Mouse (Mus musculus): ENCODE measurements around the gene Ppib.

Gene Ppib

DNA sequence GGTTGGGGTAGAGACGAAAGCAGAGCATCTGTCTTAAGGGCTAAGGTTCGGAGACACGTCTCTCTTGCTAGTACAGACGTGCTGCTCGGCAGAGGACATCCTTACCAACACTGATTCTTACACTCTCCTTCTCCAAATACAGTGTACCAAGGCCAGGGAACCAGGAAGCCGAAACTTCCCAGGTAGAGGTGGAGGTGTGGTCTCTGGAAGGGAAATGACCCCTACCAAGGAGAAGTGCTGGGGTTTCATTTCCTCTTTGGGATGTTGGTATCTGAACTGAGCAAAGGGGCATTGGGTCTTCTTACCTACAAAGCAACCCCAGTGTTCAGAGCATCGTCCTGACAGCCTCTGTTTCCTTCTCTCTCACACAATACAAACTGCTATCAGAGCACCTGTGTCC is 12.7 kb downstream of the Ppib start:
- no peak for DNase-seq (ENCODE audit: low read depth in 2 of 2, low spot score in 2 of 2)

DNA sequence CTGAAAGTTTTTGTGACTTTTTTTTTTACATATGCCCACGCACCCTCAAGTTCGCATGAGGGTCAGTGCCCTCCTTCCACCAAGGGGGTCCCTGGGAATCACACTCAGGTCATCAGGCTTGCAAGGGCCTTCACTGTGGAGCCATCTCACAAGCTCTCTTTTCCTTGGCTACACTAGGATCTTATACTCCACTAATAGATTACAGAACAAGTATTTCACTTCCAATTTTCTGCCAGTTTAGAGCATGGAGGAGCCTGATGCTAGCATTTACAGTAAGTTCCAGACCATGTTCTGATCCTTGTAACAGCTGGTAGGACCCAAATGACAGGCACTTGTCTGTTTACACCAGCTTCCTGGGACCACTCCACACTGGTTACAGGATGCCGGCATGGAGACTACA is 18.1 kb downstream of the Ppib start:
- DNase-seq (ENCODE audit: low read depth in 2 of 2, low spot score in 2 of 2) = no peak

DNA sequence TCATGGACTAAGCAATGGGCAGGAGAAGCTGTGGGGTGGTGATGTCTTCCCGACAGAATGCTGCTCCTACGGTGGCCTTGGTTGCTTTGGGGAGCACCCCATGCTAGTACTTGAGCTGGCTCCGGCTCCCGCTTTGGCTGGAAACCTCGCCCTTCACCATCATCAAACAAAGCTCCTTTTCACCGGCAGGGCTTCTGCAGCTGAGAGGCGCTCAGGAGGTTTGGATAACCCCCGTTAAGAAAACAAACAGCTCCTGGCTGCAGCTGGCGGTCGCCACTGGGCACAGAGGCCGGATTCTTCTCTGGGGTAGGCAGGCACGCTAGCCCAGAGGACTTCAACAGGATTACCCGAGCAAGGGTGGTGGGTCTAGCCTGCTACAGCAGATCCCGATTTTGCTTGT is 18.5 kb downstream of the Ppib start:
- no peak for DNase-seq (ENCODE audit: low read depth in 2 of 2, low spot score in 2 of 2)

DNA sequence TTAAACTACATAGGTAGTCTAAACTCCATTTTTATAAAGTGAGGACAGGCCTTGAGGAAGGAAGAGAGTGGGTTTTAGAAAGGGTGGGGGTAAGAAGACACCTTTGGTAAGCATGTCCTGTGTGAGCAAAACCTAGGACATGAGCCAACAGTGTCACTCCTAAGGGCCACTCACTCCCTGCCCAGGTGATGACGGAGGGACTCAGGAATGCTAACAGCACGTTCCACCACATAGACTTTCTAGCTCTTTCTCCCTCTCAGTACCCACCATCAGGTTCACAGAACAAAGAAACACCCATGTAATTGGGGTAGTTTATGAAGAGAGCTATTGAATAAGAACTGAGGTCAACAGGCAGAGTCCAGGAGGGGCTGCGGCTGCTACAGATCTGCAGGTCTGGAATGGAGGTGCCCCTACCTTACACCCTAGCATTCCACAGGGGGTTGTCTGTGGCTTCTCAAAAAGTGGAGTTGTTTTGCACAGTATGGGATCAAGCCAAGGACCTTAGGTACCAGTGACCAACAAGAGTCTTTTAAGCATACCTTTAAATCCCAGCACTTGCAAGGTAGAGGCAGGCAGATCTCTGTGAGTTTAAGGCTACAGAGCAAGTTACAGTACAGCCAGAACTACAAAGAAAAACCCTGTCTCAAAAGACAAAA is 20.9 kb downstream of the Ppib start:
- DNase-seq (ENCODE audit: low read depth in 2 of 2, low spot score in 2 of 2) = no peak

DNA sequence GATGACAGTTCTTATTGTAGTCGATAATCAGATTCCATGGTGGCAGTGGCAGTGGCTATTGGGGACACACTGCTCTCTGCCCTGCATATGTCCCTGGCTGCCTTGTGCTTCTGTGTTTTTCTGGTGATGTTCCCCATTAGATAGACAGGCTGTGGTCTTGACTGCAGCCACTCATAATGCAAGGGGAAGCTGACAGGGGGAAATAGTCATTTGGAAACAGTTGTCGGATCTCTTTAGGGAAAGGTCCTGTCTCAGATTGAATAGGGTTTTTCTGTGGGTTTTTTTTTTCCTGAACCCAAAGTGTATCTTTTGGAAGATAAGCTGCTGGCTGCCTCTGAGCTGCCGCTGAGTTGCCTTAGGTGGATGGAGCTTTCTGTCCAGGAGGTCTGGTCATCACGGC is 22.0 kb downstream of the Ppib start:
- no peak for DNase-seq (ENCODE audit: low read depth in 2 of 2, low spot score in 2 of 2)

DNA sequence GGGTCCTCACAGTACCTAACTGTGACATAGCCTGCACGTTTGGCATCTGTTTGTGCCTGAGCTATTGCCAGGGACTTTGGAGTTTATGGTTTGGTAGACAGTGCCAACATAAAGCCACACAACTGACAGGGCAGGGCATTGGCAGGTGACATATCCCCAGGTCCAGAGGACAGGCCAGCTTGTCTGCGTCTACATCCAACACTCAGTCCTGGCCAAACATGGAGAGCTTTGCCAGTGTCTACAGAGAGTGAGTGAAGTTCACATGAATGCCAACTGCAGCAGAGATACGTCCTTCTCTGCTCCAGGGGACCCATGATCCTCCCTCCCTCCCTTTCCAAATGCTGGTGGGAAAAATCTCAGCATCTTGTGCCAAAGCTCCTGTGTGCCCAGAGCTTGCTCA is 24.1 kb downstream of the Ppib start:
- no peak for DNase-seq (ENCODE audit: low read depth in 2 of 2, low spot score in 2 of 2)

DNA sequence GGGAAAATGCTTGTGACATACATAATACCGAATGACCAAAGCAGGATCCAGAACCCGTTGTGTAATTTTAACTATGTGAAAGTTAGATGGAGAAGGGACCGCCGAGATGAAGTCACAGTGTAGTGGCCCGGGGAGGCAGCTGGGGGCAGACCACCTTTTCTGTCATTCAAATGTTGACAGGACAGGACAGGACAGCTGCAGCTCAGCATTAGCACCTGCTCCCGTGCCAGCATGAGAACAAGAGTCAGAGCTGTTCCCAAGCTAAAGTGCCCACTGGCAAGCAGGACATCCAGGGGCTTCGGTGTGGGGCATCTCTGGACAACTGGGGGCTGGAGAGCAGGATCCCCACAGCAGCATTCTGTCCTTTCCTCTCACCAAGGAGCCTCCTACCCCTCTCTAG is 27.0 kb downstream of the Ppib start:
- no peak for DNase-seq (ENCODE audit: low read depth in 2 of 2, low spot score in 2 of 2)

DNA sequence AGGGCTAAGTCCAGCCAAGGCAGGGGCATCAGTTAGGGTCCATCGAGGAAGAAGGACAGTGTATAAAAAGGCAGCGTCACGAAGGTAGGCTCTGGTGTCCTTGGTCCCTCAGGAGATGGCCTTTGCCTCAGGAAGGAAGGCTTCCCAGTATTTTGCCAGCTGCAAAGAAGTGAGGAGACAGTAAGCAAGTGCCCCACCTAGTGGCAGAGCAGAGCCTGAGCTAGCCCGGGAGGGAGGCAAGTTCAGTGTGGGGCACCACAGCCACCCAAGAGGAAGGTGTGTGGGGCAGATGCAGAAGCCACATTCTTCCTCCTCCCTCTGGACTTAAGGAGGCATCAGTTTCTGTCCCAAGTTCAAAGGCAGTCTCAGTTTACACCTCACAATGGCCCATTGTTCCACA is 28.4 kb downstream of the Ppib start:
- no peak for DNase-seq (ENCODE audit: low read depth in 2 of 2, low spot score in 2 of 2)

DNA sequence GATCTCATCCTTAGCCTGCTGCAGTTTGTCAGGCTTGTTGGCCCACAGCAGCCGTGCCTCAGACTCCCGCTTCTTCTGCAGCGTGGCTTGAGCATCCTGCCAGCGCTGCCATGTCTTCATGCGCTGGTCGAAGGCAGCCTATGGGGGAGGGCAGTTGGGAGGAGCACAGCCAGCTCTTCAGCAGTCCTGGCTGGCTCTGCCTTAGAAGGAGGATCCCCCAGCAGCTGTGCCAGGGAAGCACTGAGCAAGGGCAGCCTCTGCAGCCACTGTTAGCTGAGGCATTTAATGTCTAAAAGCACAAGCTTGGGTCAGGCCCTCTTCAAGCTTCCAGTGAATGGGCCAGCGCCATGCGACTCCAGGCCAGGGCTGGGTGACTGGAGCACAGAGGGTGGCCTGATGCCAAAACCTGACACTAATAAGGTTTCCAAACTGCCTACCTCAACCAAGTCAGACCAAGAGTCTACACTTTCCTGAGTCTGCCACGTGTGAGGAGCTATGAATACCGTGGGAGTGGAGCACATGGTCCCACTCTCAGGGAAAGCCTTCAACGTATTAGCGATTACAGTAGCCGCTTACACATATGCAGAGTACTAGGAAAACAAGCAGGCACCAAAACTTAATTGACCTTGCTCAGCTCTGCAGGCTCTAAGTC is 30.7 kb downstream of the Ppib start:
- DNase-seq (ENCODE audit: low read depth in 2 of 2, low spot score in 2 of 2) = no peak

DNA sequence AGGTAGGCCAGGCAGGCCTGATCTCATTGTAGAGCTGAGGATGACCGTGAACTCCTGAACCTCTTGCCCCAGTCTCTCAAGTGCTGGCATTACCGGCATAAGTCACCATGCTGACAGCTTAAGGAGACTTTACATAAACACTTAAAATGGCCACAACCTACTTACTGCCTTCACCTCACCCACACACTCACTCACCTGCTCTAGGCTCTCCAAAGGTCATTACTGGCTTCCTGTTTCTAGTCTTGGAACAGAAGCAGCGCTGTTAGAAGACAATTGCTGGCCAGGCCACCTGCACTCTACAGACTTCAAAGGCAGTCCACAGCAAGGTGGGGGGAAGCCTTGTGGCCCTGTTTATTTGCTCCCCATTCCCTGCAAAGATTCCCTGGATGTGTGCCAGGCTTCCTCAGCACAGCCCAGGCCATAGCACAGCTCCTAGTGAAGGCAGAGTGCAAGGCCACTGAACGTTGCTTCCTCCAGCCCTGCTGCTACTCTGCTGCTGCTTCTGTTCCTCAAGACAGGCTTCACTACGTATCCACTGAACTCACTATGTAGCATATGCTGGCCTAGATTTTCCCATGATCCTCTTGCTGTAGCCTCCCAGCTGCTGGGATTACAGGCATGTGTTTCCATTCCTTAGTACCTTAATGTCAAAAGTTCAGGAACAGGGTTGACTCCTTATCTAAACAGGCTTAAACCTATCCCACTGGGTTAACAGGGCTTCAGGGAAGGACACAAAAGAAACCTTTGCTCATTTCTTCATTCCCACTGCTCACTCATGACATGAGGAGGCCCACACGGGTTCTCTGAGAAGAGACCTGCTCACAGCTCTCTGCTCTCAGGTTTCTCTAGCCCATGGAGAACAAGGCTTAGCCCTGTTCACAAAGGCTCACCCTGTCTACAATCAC is 31.6 kb downstream of the Ppib start:
- no peak for DNase-seq (ENCODE audit: low read depth in 2 of 2, low spot score in 2 of 2)

DNA sequence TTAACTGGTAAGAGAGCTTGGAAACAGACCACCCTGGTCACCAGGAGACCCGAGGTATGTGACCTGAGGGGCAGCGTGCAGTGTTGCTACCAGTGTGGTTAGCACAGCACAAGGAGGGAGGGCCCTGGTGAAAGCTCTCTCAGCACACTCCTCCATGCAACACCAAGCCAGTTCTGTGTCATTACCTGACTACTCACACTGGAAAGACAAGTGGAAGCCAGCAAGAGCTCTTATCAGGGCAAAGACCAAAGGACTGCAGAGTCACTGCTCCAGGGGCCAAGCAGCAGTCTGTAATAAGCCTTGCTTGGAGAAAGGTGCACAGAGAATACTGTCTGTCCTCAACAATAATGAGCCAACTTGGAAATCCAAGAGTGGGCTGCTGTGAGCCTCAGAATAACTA is 32.6 kb downstream of the Ppib start:
- DNase-seq (ENCODE audit: low read depth in 2 of 2, low spot score in 2 of 2) = no peak

DNA sequence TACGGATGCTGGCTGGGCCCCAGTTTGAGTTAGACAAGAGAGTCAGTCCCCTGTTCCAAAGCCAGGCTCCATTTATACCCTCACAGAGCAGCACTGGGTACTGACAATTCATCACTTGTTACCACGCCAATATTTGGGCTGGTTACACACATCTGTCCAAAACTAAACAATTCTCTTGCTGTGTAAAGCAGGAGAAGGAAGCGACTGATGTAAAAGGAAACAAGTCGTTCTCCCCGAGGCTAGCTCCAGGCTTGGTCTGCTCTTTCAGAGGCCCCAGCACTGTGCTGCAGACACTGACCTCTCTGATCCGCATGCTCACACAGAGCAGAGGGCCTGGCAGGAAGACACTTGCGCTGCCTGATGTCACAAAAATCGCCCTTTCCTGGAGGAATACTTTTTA is 41.6 kb downstream of the Ppib start:
- no peak for DNase-seq (ENCODE audit: low read depth in 2 of 2, low spot score in 2 of 2)

DNA sequence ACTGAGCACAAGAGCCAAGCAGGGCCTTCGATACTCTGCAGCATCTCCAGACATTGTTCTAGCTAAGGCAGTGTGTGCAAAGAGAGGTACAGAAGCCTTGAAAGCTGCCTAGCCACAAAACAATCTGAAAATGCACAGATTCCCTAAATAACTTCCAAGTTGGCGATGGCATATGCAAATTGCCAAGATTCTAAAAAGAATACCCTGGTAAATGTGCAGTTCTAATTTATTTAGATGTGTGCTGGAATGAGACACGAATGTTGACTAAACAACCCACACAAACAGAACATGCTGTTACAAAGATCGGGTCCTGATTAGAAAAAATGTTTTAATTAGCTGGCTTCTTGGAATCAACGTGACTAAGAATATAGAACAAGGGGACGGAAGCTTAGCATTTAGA is 42.6 kb downstream of the Ppib start:
- no peak for DNase-seq (ENCODE audit: low read depth in 2 of 2, low spot score in 2 of 2)

DNA sequence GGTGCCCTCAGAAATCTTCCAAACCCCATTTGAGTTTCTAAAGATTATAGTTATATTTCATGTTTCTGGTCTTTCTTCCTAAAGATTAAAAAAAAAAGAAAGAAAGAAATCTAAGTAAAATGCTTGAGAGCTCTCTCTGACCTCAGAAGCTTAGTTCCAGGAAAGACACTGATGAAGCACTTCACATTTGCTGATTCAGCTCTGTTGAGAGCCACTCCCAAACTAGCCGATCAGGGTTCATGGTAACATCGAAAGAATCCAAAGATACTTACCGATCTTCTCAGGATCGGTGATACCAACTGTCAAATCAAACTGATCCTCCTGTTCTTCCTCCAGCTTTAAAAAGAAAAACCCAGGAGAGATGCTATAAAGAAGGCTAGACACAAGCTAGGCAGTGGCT is 44.6 kb downstream of the Ppib start:
- DNase-seq (ENCODE audit: low read depth in 2 of 2, low spot score in 2 of 2) = no peak

DNA sequence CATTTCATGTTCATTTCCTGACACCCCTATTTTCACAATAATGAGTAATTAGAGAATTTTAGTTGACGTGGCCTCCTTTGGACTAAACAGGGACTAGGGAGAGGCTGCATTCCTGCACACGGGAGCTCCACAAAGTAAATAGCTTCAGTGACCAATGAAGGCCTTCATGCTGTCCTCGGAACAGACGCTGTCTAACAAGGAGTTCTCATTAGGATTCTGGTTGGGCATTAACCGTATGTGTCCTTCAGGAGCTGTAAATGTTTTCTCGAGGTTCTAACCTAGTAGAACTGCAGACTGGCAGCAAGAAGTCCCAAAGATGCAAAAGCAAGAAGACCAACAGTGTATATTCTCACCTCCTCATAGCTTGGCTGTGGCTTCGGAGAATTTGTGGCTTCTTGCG is 45.1 kb downstream of the Ppib start:
- no peak for DNase-seq (ENCODE audit: low read depth in 2 of 2, low spot score in 2 of 2)

DNA sequence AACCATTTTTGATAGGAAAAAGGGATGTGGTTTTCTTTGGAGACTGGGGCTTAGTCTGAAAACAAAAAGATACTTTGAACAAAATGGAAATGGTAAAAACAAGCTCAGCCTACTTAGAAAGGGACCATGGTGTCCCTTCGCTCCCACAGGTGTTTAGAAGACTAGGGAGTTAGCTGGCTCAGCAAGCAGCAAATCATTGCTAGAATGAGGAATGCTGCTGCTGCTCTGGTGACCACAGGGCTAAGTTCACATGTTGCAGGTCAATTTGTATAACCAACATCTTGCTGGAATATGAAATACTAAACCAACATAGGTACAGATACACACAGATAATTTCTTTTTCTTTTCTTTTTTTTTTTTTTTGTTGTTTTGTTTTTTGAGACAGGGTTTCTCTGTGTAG is 49.6 kb downstream of the Ppib start:
- DNase-seq (ENCODE audit: low read depth in 2 of 2, low spot score in 2 of 2) = no peak

DNA sequence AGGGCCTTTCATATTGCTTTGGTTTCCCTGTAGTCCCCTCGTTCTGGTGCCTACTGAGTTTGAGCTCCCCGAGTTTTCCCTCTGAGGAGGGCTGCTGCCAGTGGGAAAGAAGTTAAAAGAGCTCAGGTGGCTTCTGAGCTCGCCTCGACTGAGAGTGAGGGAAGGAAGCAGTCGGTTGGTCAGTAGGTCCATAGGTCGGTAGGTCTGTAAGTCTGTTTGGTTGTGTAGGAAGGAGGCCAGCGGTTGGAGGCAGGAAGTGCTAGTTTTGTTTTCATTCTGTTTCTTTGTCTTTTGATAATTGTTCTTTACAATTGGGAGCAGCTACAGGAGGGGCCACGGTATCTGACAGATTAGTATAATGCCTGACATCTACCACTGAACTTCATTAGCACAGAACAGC is 50.1 kb downstream of the Ppib start:
- DNase-seq (ENCODE audit: low read depth in 2 of 2, low spot score in 2 of 2) = no peak

DNA sequence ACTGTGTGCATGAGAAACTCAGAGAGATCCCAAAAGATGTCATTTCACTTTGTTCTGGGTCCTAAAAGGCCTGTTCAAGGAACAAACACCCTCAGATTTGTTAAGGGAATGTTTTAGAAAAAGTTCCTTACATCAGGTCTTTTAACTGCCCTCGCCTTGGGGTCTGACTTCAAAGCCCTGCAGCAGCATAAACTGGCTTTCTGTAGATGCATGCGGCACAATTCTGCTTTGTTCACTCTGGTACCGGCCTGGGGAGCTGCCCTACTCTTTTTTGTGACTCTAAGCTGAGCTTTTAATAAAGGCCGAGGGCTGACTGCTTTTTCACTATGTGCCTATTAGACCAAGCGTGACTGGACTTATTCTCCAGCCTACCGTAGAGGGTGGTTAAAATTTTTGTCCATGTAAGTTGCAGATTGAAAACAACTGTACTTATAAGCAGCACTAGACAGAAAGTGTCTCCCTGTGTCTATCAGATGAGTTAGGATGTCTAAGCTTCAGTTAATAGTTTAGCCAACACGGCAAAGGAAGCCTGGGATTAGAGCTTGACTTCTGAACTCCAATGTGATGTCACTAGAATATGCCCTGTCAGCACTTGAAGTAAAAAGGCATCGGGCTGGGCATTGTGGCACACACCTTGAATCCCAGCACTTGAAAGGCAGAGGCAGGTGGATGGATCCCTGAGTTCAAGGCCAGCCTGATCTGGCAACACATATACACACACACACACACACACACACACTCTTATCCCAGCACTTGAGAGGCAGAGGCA is 50.8 kb downstream of the Ppib start:
- no peak for DNase-seq (ENCODE audit: low read depth in 2 of 2, low spot score in 2 of 2)

DNA sequence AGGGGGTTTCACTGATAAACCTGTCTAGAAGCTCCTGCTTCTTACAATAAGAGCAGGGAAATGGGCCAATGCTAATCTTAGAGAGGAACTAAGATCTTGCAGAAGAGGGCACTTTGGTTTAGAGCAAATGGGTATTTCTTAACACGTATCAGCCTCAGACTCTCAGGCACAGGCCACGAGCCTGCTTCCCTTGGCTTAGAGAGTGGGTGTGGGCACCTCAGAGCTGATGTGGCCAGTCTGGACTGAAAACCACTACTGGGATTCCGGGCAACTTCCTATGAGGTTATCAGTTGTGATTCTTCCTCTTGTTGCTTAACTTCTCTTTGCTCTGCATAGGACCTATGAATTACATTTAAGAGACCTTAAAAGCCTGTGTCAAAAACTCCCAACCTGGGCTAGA is 54.3 kb downstream of the Ppib start:
- DNase-seq (ENCODE audit: low read depth in 2 of 2, low spot score in 2 of 2) = no peak

Data from CD8-positive naive resting alpha-beta T cell, adult 2 months (primary cell).